Mouse (Mus musculus): ENCODE measurements around the gene Knstrn.

DNA sequence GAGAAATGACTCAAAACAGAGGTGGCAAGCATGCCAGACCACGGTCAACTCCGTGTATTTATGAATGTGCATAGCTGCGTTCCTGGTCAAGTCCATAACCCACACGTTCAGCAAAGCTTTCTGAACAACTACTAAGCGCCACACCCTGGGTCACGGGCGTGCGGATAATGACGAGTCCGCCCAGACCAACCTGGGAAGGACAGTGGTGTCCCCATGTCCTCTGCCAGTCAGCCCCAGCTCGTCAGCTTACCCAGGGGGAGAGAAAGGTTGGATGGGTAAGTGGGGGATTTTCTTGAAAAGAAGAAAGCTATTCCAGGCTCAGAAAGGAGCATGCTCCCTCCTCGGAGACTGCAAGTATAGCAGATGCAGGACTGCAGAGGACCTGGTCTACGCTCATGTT is 73.6 kb downstream of the Knstrn start:
- TF ChIP-seq CTCF (IDR thresholded peaks at IDR 0.05; ENCODE audit: insufficient read depth, low read depth, low read length) (no peak), POLR2A (IDR thresholded peaks at IDR 0.05; ENCODE audit: insufficient read depth, low read depth, low read length) (no peak)
